7 mouse cellular contexts compared by ENCODE assay signal in the genomic region with DNA sequence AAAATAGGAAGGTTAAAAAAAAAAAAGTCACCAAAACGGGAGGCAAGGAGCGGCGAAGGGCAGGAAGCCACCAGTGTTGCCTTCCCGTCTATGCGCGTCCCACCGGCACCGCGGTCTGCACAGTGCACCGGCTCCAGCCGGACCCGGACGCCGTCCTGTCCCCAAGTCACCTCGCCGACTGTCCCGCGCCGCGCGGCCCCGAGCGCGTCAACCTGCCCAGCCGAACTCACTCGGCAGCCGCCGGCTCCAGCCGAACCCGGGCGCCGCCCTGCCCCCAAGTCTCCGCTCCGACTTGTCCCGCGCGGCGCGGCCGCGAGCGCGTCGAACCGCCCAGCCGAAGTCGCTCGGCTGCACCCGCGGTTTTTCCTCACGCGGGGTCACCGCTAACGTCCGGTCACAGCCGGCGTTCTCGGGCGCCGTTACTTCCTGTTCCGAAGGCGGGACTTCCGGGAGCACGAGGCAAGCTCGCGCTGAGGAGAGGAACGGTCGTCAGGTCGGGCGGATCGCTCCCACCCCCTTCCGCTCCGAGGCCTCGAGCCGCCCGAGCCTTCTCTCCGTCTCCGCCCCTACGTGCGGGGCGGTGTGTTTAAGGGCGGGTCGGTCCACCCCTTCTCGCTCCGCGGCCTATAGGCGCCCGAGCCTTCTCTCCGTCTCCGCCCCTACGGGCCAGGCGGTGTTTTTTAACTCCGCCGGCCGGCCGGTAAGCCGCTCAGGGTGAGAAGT. TPM values are rescaled to one million over a fixed set of nuclear protein-coding genes. Genes with fewer than 3 reads are reported as not detected.
A peak's percentile ranks its signal among the peaks of the same experiment; 100 is the strongest.
DNase-seq lines count a peak whose midpoint lies in the region; ATAC-seq lines count a peak whose summit lies in the region.

A gene (minus strand): TSS at position 428 of the 723 bp plus-strand sequence.

- peak within 1 kb of the TSS; percentile 81 for H3K27ac ChIP-seq in intestine, embryonic 16.5 days (ENCODE audit: low read length)
- peak within 1 kb of the TSS; percentile 71 for H3K27ac ChIP-seq in midbrain, embryonic 11.5 days (ENCODE audit: low read depth, low read length)

- H3K36me3 ChIP-seq in intestine, embryonic 16.5 days (ENCODE audit: control insufficient read depth, insufficient read depth, low read length): no peaks in the 10 kb centered on the region
- no peaks in the 10 kb centered on the region for H3K36me3 ChIP-seq in midbrain, embryonic 11.5 days (ENCODE audit: control insufficient read depth, insufficient read depth, low read length)

- DNase-seq in adrenal gland, adult 8-10 months: peak; percentile 90
- peak; percentile 81 for DNase-seq in embryo, embryonic 9.5 days (ENCODE audit: extremely low spot score)
- DNase-seq in gastrocnemius, postnatal 4 days (ENCODE audit: low spot score in 2 of 2): peak; percentile 68 to 87
- DNase-seq in left cerebral cortex, postnatal 36 days (ENCODE audit: low spot score in 2 of 2): peak; percentile 84 to 86
- peak; percentile 95 for DNase-seq in midbrain, embryonic 11.5 days (ENCODE audit: low spot score, missing footprints)
- DNase-seq in skeletal muscle tissue, adult 2 months (ENCODE audit: low read depth, low spot score): peak; percentile 90

- peak within 1 kb of the TSS; percentile 34 for H3K4me2 ChIP-seq in intestine, embryonic 16.5 days (ENCODE audit: low read depth, low read length)
- H3K4me2 ChIP-seq in midbrain, embryonic 11.5 days: peak within 1 kb of the TSS; percentile 47

- peak within 1 kb of the TSS; percentile 77 for H3K9ac ChIP-seq in intestine, embryonic 16.5 days (ENCODE audit: low read depth, low read length)
- H3K9ac ChIP-seq in midbrain, embryonic 11.5 days (ENCODE audit: low read length): peak within 1 kb of the TSS; percentile 69

- intact Hi-C loops in left cerebral cortex, postnatal 36 days (cut with DNase I): loop anchor here (5.0 to 10.0 kb wide), 2 partner anchors 55 to 667 kb away; no protein-coding TSS in a partner anchor

- WGBS in intestine, embryonic 16.5 days: 17% methylated on average over 80 of the region's 97 CpGs
- 20% methylated on average over 72 of the region's 97 CpGs for WGBS in midbrain, embryonic 11.5 days

- peak within 1 kb of the TSS; percentile 61 for H3K4me3 ChIP-seq in intestine, embryonic 16.5 days (ENCODE audit: low read length)
- H3K4me3 ChIP-seq in midbrain, embryonic 11.5 days (ENCODE audit: low read depth, low read length): peak within 1 kb of the TSS; percentile 51

- H3K9me3 ChIP-seq in intestine, embryonic 16.5 days (ENCODE audit: control insufficient read depth, low read length): no peaks in the 10 kb centered on the region
- no peaks in the 10 kb centered on the region for H3K9me3 ChIP-seq in midbrain, embryonic 11.5 days (ENCODE audit: control insufficient read depth, low read length)

- H3K27me3 ChIP-seq in intestine, embryonic 16.5 days (replicated peaks; ENCODE audit: control insufficient read depth, insufficient read depth, low read length): no peaks in the 10 kb centered on the region
- H3K27me3 ChIP-seq in midbrain, embryonic 11.5 days (ENCODE audit: control insufficient read depth, insufficient read depth, low read length): peaks cover 3% of the 10 kb centered on the region; the same call in 1 of the 2 replicates

- no peaks in the 10 kb centered on the region for H3K4me1 ChIP-seq in intestine, embryonic 16.5 days (ENCODE audit: control insufficient read depth, insufficient read depth, low read length)
- 0 out of 2 replicates have a peak, but pooled peaks cover 2% of the 10 kb centered on the region for H3K4me1 ChIP-seq in midbrain, embryonic 11.5 days (ENCODE audit: control insufficient read depth, insufficient read depth, low read length)

- ATAC-seq in intestine, embryonic 16.5 days: peak; percentile 100
- ATAC-seq in midbrain, embryonic 11.5 days (ENCODE audit: low FRiP score): peak; percentile 100

RNA-seq across cellular contexts. Expression of the gene that starts here (rescaled TPM):
- total RNA-seq in adrenal gland, adult 8-10 months (2022): 10 to 100 TPM; 15.6 to 20.4 (median 19.7) TPM
- 10 to 100 TPM; 22.3 to 22.6 TPM for total RNA-seq in gastrocnemius, postnatal 4 days (2021)
- 27.7 and 30.3 TPM in 2 replicates for polyA plus RNA-seq in intestine, embryonic 16.5 days (2015; fragmentation: Nextera tagmentation; extraction: Ambion mirVana)
- 10 to 100 TPM; 22.2 to 25.2 TPM for total RNA-seq in left cerebral cortex, postnatal 36 days (2021)
- polyA plus RNA-seq in midbrain, embryonic 11.5 days (2014; fragmentation: Nextera tagmentation; extraction: Ambion mirVana): 57.5 and 57.6 TPM in 2 replicates

Comparison
In these comparisons a context has a peak if more than half of its experiments do, and no peak if none do; other contexts are left out.
1. Peak in every context shown above with its lines: DNase-seq, ATAC-seq, H3K4me3 ChIP-seq and H3K27ac ChIP-seq.